Mouse (Mus musculus) megakaryocyte, embryonic 14.5 days (primary cell): Measurements from ENCODE around the gene Gm48552.

Experiments
- FLI1 ChIP-seq: IDR thresholded peaks from 2 replicates; pipeline ENCODE4 v1.6.1; 2012; ENCODE audit warnings: low read length, inconsistent platforms, mixed read lengths
- GATA1 ChIP-seq: IDR thresholded peaks from 3 replicates; pipeline ENCODE4 v1.6.1; 2012; ENCODE audit warnings: mixed read lengths, low read length, inconsistent platforms, borderline replicate concordance

GRCm38 (mm10) chr10:81367207-81367495 lies 21.7 kb upstream of the Gm48552 start:
- no peak for TF ChIP-seq GATA1
- no peak for TF ChIP-seq FLI1
